In genomic region chr15:12420376-12420775, GRCm38 (mm10) we compare ENCODE assay signal across 28 mouse cellular contexts.
"Had no signal": no experiment of that assay in that cellular context is flagged by ENCODE, and none has a peak within 500 bp of the region (broad histone marks: within the 10 kb centered on the region; RNA-seq: fewer than 3 reads in every experiment).

No protein-coding gene starts in this region.

- H3K4me3 ChIP-seq: limb, embryonic 10.5 days; limb, embryonic 12.5 days; limb, embryonic 13.5 days; limb, embryonic 15.5 days; liver, embryonic 12.5 days; liver, embryonic 13.5 days; liver, embryonic 15.5 days; lung, embryonic 15.5 days; megakaryocyte, embryonic 14.5 days; midbrain, embryonic 10.5 days; midbrain, embryonic 12.5 days; midbrain, embryonic 13.5 days; midbrain, embryonic 15.5 days; myocyte; neural tube, embryonic 12.5 days had no signal

- H3K27ac ChIP-seq: limb, embryonic 10.5 days; limb, embryonic 12.5 days; limb, embryonic 13.5 days; limb, embryonic 15.5 days; liver, embryonic 12.5 days; liver, embryonic 13.5 days; liver, embryonic 14.5 days; liver, embryonic 15.5 days; lung, embryonic 15.5 days; macrophage; midbrain, embryonic 10.5 days; midbrain, embryonic 12.5 days; midbrain, embryonic 13.5 days; midbrain, embryonic 15.5 days; neural tube, embryonic 12.5 days had no signal

- DNase-seq: left cerebral cortex, postnatal 4 days; liver; liver, embryonic 13.5 days; liver, postnatal 0 days; lung, adult 18-20 months; lung, adult 2 months; lung, embryonic 14.5 days; lung, postnatal 10 days; lung, postnatal 14 days; lung, postnatal 36 days; lung, postnatal 4 days; midbrain, embryonic 14.5 days had no signal
